Mouse (Mus musculus) forebrain, embryonic 10.5 days (tissue): Measurements from ENCODE around the gene Rimbp3. TPM values are rescaled to one million over a fixed set of nuclear protein-coding genes. Genes with fewer than 3 reads are reported as not detected.

ENCODE experiments used
- DNase-seq: peaks from one replicate; pipeline ENCODE4 v3.0.0-alpha.2; 2017; ENCODE audit warnings: low spot score; ENCODE audit errors: extremely low spot score
- H3K27ac ChIP-seq: fragments of 300-500 bp; sonication (generic); 2 replicates; pipeline ENCODE4 v1.5.1; 2016; ENCODE audit warnings: mild to moderate bottlenecking
- H3K27me3 ChIP-seq: fragments of 300-500 bp; sonication (generic); 2 replicates; pipeline ENCODE4 v1.6.1; 2016; ENCODE audit warnings: mild to moderate bottlenecking; ENCODE audit not compliant: poor library complexity, severe bottlenecking
- H3K36me3 ChIP-seq: fragments of 300-500 bp; sonication (generic); replicated peaks from 2 replicates; pipeline ENCODE4 v1.6.1; 2016; ENCODE audit warnings: mild to moderate bottlenecking, moderate library complexity
- H3K4me1 ChIP-seq: fragments of 300-500 bp; sonication (generic); 2 replicates; pipeline ENCODE4 v1.6.1; 2016
- H3K4me3 ChIP-seq: fragments of 300-500 bp; sonication (generic); 2 replicates; pipeline ENCODE4 v1.5.1; 2016; ENCODE audit warnings: mild to moderate bottlenecking, moderate library complexity
- H3K9me3 ChIP-seq: fragments of 300-500 bp; sonication (generic); 2 replicates; pipeline ENCODE4 v1.6.1; 2016; ENCODE audit warnings: mild to moderate bottlenecking, moderate library complexity
- WGBS: fragments of 180-500 bp; shearing (Covaris S2); methylation state at CpG from one replicate; pipeline ENCODE4 v1.1.7; 2016; 5-methylcytosine and 5-hydroxymethylcytosine counted together
- polyA plus RNA-seq: library from polyadenylated mRNA; unstranded; fragments of >200 nt; fragmentation: Nextera tagmentation; extraction: Ambion mirVana; gene quantifications from 2 replicates; pipeline ENCODE4 v1.2.1, GENCODE M21; 2016

The Rimbp3 gene
- polyA plus RNA-seq, 1 experiment from 2014 or later, result 1.6 TPM

DNA sequence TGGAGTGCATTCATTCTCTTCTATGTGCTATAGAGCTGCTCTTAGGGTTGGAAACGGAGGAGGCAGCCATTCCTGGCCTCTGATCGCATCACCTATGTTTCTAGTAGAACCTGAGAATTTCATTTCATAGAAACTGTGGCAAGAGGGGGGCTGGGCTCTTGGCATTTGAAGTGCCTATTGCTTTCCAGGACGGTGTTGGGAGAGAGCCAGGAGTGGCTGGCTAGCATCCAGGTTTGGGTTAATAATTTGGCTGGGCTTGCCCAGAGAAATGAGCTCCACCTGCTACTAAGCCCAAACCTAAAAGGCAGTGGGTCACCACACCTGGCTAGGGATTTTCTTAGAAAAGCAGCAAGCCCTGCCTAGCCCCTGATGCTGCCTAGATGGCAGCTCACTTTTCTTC, 43.1 kb downstream of the Rimbp3 start:
- Histone ChIP-seq H3K4me1 (peaks cover 48% of the 10 kb centered on the region), H3K36me3 (peaks cover 16% of the 10 kb centered on the region), H3K4me3 (no peak overlapping the region), H3K9me3 (no peaks in the 10 kb centered on the region), H3K27ac (no peak overlapping the region), H3K27me3 (no peaks in the 10 kb centered on the region)
- WGBS, result 85% methylated on average over 3 of the region's 3 CpGs
- DNase-seq, result no peak

DNA sequence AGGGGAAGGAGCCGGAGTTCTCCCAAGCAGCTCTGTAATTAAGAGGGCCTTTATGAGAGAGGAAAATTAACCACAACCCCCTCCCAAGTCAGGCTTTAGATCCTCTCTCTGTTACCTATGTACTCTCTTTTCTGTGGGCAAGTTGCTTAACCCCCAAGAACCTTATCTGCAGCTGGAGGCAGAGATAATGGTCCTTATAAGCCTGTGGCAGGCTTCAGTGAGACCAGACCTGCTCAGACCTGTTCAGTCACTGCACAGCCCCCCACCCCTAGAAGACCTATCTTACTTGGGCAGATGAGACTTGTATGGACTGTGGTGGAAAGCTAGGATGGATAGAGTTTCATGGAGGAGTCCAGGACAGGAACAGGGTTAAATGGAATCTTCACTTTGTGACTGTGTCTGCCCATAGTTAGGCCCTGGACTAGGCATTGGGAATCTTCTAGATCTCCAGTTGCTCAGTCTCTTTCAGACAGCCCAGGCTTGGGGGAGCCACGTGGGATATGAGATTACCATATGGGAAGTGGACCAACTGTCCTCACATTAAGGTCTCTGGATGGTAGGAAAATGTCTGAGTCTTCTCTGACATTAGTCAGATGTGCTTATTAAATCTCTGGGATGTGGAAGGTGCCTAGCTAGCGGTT, 43.8 kb downstream of the Rimbp3 start:
- no peak overlapping the region for H3K4me3 ChIP-seq
- 77% methylated on average over 3 of the region's 3 CpGs for WGBS
- H3K36me3 ChIP-seq, result peaks cover 22% of the 10 kb centered on the region
- H3K4me1 ChIP-seq, result peaks cover 48% of the 10 kb centered on the region
- no peaks in the 10 kb centered on the region for H3K27me3 ChIP-seq
- H3K9me3 ChIP-seq, result no peaks in the 10 kb centered on the region
- no peak for DNase-seq
- H3K27ac ChIP-seq, result peak overlapping the region; percentile 13

DNA sequence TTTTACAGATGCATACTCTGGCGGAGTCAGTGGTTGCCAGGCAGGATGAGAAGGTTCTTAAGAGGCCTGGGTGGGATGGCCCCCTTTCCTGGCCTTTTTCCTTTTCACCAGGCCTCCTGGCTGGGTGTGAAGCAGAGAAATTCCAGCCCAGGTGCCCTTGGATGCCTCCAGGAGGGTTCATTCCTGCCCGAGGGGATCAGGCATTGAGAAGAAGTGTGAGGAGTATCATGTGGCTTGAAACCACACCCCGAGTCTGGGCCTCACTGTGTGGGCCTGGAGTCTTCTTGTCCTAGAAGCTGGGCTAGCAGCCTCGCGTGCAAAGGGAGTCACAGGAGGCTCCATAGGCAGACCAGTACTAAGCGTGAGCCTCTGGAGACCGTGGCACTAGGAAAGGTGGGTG, 44.4 kb downstream of the Rimbp3 start:
- Histone ChIP-seq H3K36me3 (peaks cover 29% of the 10 kb centered on the region), H3K9me3 (no peaks in the 10 kb centered on the region), H3K27me3 (no peaks in the 10 kb centered on the region), H3K27ac (peak overlapping the region; percentile 59), H3K4me3 (no peak overlapping the region), H3K4me1 (peaks cover 48% of the 10 kb centered on the region)
- WGBS, result 68% methylated on average over 7 of the region's 7 CpGs
- DNase-seq, result no peak

DNA sequence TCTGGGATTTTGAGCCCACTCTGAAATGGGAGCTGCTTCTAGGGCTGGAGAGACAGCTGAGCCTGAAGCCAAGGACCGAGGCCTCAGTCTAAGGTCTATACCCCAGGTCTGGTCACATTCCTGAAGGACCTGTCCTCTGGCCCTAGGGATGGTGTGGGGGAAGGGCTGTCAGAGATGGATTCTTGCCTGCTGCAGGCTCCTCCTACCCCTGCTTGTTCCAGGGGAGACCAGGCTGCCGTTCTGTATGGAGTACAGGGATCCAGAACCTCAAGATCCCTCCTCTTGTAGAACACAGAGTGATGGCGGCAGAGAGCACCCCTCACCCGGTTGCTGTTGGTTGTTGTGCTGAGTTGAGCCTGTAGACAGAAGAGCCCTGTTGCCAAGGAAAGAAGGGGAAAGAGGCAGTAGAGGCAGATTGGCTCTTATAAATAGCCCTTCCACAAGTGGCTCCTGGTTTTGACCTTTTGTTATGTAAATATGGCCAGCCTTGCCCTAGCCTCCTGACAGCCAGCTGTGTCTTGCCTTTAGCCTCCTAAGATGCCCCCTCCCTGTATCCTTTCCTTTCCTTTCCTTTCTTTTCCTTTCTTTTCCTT, 45.7 kb downstream of the Rimbp3 start:
- Histone ChIP-seq H3K27me3 (no peaks in the 10 kb centered on the region), H3K36me3 (peaks cover 41% of the 10 kb centered on the region), H3K9me3 (no peaks in the 10 kb centered on the region), H3K4me3 (peak overlapping the region; percentile 22; the same call in 1 of the 2 replicates), H3K4me1 (peaks cover 47% of the 10 kb centered on the region), H3K27ac (peak overlapping the region; percentile 72)
- DNase-seq, result peak; percentile 21
- WGBS, result 29% methylated on average over 4 of the region's 4 CpGs

DNA sequence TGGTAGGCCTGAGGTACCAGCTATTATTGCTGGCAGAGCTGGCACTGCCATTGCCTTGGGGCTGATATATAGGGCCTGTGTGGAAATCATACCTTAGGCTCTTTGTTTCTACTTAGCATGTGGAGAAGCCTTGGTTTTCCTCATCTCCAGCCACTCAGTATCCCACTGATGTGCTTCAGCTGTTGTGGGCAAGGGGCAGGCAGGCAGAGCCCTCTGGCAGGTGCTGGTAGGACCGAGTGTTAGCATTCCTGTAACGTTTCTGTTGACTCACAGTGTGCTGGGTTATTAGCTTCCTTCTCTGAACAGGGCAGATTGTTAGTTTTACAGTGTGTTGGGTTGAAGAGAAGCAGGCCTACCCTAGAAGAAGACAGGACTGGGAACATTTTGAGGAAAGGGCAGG, 46.9 kb downstream of the Rimbp3 start:
- Histone ChIP-seq H3K27me3 (no peaks in the 10 kb centered on the region), H3K4me1 (peaks cover 40% of the 10 kb centered on the region), H3K27ac (no peak overlapping the region), H3K9me3 (no peaks in the 10 kb centered on the region), H3K36me3 (peaks cover 53% of the 10 kb centered on the region), H3K4me3 (no peak overlapping the region)
- WGBS, result 83% methylated on average over 2 of the region's 2 CpGs
- no peak for DNase-seq

DNA sequence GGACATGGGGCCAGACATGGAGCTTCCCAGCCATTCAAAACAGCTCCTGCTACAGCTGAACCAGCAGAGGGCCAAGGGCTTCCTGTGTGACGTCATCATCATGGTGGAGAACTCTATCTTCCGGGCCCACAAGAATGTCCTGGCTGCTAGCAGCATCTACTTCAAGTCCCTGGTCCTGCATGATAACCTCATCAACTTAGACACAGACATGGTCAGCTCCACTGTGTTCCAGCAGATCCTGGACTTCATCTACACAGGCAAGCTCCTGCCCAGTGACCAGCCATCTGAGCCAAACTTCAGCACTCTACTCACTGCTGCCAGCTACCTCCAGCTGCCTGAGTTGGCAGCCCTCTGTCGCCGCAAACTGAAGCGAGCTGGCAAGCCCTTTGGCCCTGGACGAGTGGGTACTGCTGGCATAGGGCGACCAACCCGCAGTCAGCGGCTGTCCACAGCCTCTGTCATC, 49.0 kb downstream of the Rimbp3 start:
- Histone ChIP-seq H3K27me3 (no peaks in the 10 kb centered on the region), H3K9me3 (no peaks in the 10 kb centered on the region), H3K4me3 (no peak overlapping the region), H3K4me1 (peaks cover 27% of the 10 kb centered on the region), H3K36me3 (peaks cover 72% of the 10 kb centered on the region), H3K27ac (0 out of 2 replicates have a peak overlapping the region, but pooled peaks have one; percentile 5)
- no peak for DNase-seq
- 94% methylated on average over 9 of the region's 9 CpGs for WGBS

DNA sequence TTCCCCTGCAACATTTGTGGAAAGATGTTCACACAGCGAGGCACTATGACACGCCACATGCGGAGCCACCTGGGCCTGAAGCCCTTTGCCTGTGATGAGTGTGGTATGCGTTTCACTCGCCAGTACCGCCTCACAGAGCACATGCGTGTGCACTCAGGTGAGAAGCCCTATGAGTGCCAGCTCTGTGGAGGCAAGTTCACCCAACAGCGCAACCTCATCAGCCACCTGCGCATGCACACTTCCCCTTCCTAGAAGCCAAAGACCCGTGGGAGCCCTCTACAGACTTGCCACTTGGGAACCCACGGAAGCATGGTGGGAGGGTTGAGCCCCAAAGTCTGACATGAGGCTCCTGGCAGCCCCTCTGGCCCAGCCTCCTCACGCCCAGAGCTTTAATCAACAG, 50.5 kb downstream of the Rimbp3 start:
- H3K36me3 ChIP-seq, result peaks cover 81% of the 10 kb centered on the region
- H3K9me3 ChIP-seq, result no peaks in the 10 kb centered on the region
- no peak overlapping the region for H3K27ac ChIP-seq
- no peak overlapping the region for H3K4me3 ChIP-seq
- no peaks in the 10 kb centered on the region for H3K27me3 ChIP-seq
- WGBS, result 93% methylated on average over 12 of the region's 12 CpGs
- DNase-seq, result no peak
- peaks cover 11% of the 10 kb centered on the region for H3K4me1 ChIP-seq

DNA sequence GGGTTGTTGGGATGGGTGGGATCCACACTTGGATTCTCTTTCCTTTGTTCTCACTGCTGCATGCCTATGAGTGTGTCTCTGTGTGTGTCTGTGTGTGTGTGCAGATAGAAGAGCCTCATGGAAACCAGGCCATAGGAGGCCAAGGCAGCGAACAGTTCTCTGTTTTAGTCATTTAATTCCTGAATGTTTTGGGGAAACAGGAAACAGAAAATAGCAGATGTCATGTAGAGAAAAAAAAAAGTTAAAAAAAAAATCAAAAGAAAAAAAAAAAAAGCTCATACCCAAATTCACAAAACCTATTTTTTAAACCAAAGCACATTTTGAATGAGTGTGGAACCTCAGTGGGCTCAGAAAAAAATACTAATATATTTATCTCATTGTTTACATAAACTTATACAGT, 52.9 kb downstream of the Rimbp3 start:
- no peaks in the 10 kb centered on the region for H3K27me3 ChIP-seq
- H3K27ac ChIP-seq, result no peak overlapping the region
- no peaks in the 10 kb centered on the region for H3K9me3 ChIP-seq
- no peak overlapping the region for H3K4me3 ChIP-seq
- WGBS, result 90% methylated on average over 1 of the region's 1 CpGs
- peaks cover 65% of the 10 kb centered on the region for H3K36me3 ChIP-seq
- DNase-seq, result no peak
- H3K4me1 ChIP-seq, result no peaks in the 10 kb centered on the region

Other genes with a start within 250 kb of the Rimbp3 start
- 147 and 150 TPM in 2 replicates for gene Mapk1, start 225.2 kb upstream of the Rimbp3 start, polyA plus RNA-seq
- 96.2 and 97.4 TPM in 2 replicates for gene Ypel1, start 138.9 kb upstream of the Rimbp3 start, polyA plus RNA-seq
- 138 and 155 TPM in 2 replicates for gene Ppil2, start 97.3 kb upstream of the Rimbp3 start, polyA plus RNA-seq
- 153 and 164 TPM in 2 replicates for gene 2610318N02Rik, start 83.4 kb upstream of the Rimbp3 start, polyA plus RNA-seq
- gene Sdf2l1, start 76.2 kb upstream of the Rimbp3 start, polyA plus RNA-seq, result 110 and 118 TPM in 2 replicates
- 5.8 and 6.9 TPM in 2 replicates for gene Ydjc, start 64.0 kb upstream of the Rimbp3 start, polyA plus RNA-seq
- gene Ccdc116, start 61.4 kb upstream of the Rimbp3 start, polyA plus RNA-seq, result 0.32 and 0.48 TPM in 2 replicates
- gene Ube2l3, start 6.0 kb upstream of the Rimbp3 start, polyA plus RNA-seq, result 436 and 440 TPM in 2 replicates
- gene Hic2, start 25.0 kb downstream of the Rimbp3 start, polyA plus RNA-seq, result 14.7 and 16.5 TPM in 2 replicates
- 7.8 and 8.8 TPM in 2 replicates for gene Tmem191c, start 67.5 kb downstream of the Rimbp3 start, polyA plus RNA-seq
- gene Serpind1, start 122.8 kb downstream of the Rimbp3 start, polyA plus RNA-seq, result 0.15 and 0.20 TPM in 2 replicates
- gene Snap29, start 197.4 kb downstream of the Rimbp3 start, polyA plus RNA-seq, result 11.5 and 12.0 TPM in 2 replicates
- gene Pi4ka, start 197.7 kb downstream of the Rimbp3 start, polyA plus RNA-seq, result 38.6 and 39.2 TPM in 2 replicates
- gene Crkl, start 243.4 kb downstream of the Rimbp3 start, polyA plus RNA-seq, result 72.9 and 73.4 TPM in 2 replicates